Mouse (Mus musculus) limb, embryonic 14.5 days (tissue): ENCODE measurements at regions not wholly inside any gene's neighbourhood (a gene's known extent, or its start where the extent isn't known, plus 50 kb on each side); places are given as distances from the start of the nearest gene placed in this dataset.

Experiments
- ATAC-seq: fragments of 200-750 bp; cut with Nextera tagmentation; 2 replicates; pipeline ENCODE4 v1.8.0; 2017; ENCODE audit warnings: low read depth, moderate number of reproducible peaks, moderate TSS enrichment; ENCODE audit not compliant: low FRiP score
- DNase-seq: peaks from one replicate; pipeline ENCODE4 v3.0.0-alpha.2; 2015; ENCODE audit warnings: low spot score
- H3K27ac ChIP-seq: fragments of 300-500 bp; sonication (generic); replicated peaks from 2 replicates; pipeline ENCODE4 v1.5.1; 2014; ENCODE audit warnings: low read depth, mild to moderate bottlenecking, low read length, moderate library complexity, mixed read lengths
- H3K27me3 ChIP-seq: fragments of 300-500 bp; sonication (generic); 2 replicates; pipeline ENCODE4 v1.6.1; 2014; ENCODE audit warnings: low read length, mixed read lengths; ENCODE audit not compliant: control insufficient read depth, insufficient read depth
- H3K36me3 ChIP-seq: fragments of 300-500 bp; sonication (generic); 2 replicates; pipeline ENCODE4 v1.6.1; 2014; ENCODE audit warnings: mild to moderate bottlenecking, low read length, moderate library complexity, mixed read lengths; ENCODE audit not compliant: control insufficient read depth, insufficient read depth
- H3K4me1 ChIP-seq: fragments of 300-500 bp; sonication (generic); 2 replicates; pipeline ENCODE4 v1.6.1; 2014; ENCODE audit warnings: antibody characterized with exemption, low read length, mixed read lengths; ENCODE audit not compliant: control insufficient read depth, insufficient read depth
- H3K4me2 ChIP-seq: fragments of 300-500 bp; sonication (generic); replicated peaks from 2 replicates; pipeline ENCODE4 v1.6.1; 2014; ENCODE audit warnings: low read depth, mild to moderate bottlenecking, low read length, moderate library complexity; ENCODE audit not compliant: severe bottlenecking
- H3K4me3 ChIP-seq: fragments of 300-500 bp; sonication (generic); replicated peaks from 2 replicates; pipeline ENCODE4 v1.5.1; 2014; ENCODE audit warnings: low read length
- H3K9ac ChIP-seq: fragments of 300-500 bp; sonication (generic); 2 replicates; pipeline ENCODE4 v1.6.1; 2014; ENCODE audit warnings: mild to moderate bottlenecking, low read depth, low read length, moderate library complexity; ENCODE audit not compliant: severe bottlenecking
- H3K9me3 ChIP-seq: fragments of 300-500 bp; sonication (generic); 2 replicates; pipeline ENCODE4 v1.6.1; 2016; ENCODE audit warnings: low read length; ENCODE audit not compliant: control insufficient read depth
- POLR2A ChIP-seq: fragments of 200-500 bp; IDR thresholded peaks from 2 replicates; pipeline ENCODE4 v1.8.0; 2012; ENCODE audit warnings: inconsistent platforms, mild to moderate bottlenecking, moderate library complexity, borderline replicate concordance; ENCODE audit not compliant: insufficient read depth, insufficient read length; ENCODE audit errors: extremely low read depth
- WGBS: fragments of 180-500 bp; shearing (Covaris S2); extraction: QIAGEN DNeasy Blood & Tissue Kit; methylation state at CpG from one replicate; pipeline ENCODE4 v1.1.7; 2014; 5-methylcytosine and 5-hydroxymethylcytosine counted together

DNA sequence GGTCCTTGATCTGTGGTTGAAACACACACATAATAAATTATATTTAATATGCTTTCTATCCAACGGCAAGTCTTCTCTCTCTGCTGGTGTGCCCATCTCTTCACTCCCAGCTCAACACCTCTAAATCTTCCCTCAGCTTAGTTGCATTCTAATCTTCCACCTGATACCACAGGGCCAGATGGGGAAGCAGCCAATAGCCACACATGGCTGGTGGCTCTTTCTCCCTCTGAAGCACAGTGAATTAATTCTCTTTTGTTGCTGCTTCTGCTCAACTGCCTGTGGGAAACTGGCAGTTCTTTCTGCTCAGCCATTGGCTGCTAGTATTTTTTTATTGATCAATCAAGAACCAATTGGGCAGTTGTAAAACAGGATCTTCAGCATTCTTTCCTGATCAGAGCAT lies 750.0 kb downstream of the Serpinb8 start:
- no peak for TF ChIP-seq POLR2A
- Histone ChIP-seq H3K27ac (no peak overlapping the region), H3K4me1 (no peaks in the 10 kb centered on the region), H3K9me3 (no peaks in the 10 kb centered on the region), H3K4me2 (no peak overlapping the region), H3K36me3 (no peaks in the 10 kb centered on the region), H3K9ac (no peak overlapping the region), H3K4me3 (no peak overlapping the region), H3K27me3 (no peaks in the 10 kb centered on the region)
- no peak for DNase-seq
- WGBS, result 74% methylated on average over 1 of the region's 1 CpGs
- ATAC-seq, result no peak

DNA sequence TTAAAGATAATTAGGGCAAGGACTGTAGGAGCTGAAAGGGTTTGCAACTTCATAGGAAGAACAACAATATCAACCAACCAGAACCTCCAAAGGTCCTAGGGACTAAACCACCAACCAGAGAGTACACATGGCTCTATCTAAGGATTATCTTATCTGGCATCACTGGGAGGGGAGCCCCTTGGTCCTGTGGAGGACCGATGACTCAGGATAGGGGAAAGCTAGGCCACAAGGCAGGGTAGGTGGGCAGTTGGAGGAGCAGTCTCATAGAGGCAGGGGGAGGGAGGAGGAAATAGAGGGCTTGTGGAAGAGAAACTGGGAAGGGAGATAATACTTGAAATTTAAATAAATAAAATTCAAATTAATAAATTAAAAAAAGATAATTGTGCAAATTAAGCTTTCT lies 751.5 kb downstream of the Serpinb8 start:
- H3K4me1 ChIP-seq, result no peaks in the 10 kb centered on the region
- no peaks in the 10 kb centered on the region for H3K36me3 ChIP-seq
- H3K27me3 ChIP-seq, result no peaks in the 10 kb centered on the region
- H3K4me2 ChIP-seq, result no peak overlapping the region
- H3K9me3 ChIP-seq, result no peaks in the 10 kb centered on the region
- DNase-seq, result no peak
- no peak for TF ChIP-seq POLR2A
- no peak overlapping the region for H3K4me3 ChIP-seq
- no peak overlapping the region for H3K27ac ChIP-seq
- no peak overlapping the region for H3K9ac ChIP-seq
- WGBS, result 74% methylated on average over 1 of the region's 1 CpGs
- ATAC-seq, result no peak

DNA sequence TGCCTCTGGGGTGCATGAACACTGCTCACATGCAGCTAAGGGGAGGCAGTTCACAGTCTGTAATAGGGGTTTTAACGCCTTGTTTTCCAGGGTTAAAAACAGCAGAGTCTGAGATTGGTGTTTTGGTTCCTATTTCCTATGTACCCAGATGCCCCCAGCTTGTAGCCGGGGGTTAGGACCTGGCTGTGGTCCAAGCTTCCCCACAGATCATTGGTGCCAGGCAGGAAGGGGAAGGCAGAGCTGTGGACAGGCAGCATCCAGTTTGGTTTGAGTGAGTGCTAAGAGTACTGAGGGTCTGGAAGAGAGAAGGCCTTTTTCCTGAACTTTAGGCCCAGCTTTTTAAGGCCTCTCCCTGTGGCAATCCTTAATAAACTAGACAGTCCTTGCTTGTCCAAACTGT lies 774.0 kb downstream of the Serpinb8 start:
- H3K4me1 ChIP-seq, result no peaks in the 10 kb centered on the region
- H3K27me3 ChIP-seq, result no peaks in the 10 kb centered on the region
- WGBS, result 30% methylated on average over 2 of the region's 2 CpGs
- TF ChIP-seq POLR2A, result no peak
- H3K9ac ChIP-seq, result no peak overlapping the region
- no peak overlapping the region for H3K4me3 ChIP-seq
- H3K9me3 ChIP-seq, result no peaks in the 10 kb centered on the region
- no peak for ATAC-seq
- no peak for DNase-seq
- H3K4me2 ChIP-seq, result no peak overlapping the region
- no peaks in the 10 kb centered on the region for H3K36me3 ChIP-seq
- no peak overlapping the region for H3K27ac ChIP-seq

DNA sequence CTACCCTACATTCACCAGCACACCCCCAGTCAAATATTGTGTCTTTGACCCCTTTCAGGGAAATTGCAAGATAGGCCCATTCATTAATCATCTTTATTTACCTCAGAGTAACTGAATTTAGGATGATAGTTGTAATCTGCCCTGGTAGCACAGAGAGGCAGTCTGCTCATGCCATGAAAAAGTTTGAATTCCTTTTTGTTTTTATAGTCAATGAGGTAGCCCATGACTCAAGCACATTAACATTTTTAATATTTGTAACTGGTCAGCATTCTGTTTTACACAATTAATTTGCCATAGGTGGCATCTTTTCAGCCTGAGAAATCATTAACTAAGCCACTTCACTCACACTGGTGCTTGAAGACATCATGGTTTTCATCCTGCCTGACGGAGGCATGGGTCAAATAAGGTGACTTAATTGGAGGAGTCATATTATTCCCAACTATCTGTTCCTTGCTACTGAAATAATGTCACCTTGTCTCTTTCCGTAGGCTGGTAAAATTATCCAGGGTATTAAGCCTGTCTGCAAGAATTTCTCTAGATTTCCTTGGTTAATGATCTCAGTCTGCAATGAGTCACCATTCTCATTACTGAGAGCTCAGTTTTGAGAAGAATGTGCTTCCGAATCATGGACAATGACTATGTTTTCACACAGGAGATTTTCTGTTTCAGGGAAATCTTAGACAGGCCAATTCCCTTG lies 780.2 kb downstream of the Serpinb8 start:
- 76% methylated on average over 3 of the region's 3 CpGs for WGBS
- H3K4me1 ChIP-seq, result no peaks in the 10 kb centered on the region
- no peak overlapping the region for H3K9ac ChIP-seq
- no peak overlapping the region for H3K27ac ChIP-seq
- H3K36me3 ChIP-seq, result no peaks in the 10 kb centered on the region
- ATAC-seq (no peak), DNase-seq (no peak)
- no peaks in the 10 kb centered on the region for H3K9me3 ChIP-seq
- H3K4me3 ChIP-seq, result no peak overlapping the region
- no peak for TF ChIP-seq POLR2A
- no peaks in the 10 kb centered on the region for H3K27me3 ChIP-seq
- no peak overlapping the region for H3K4me2 ChIP-seq

DNA sequence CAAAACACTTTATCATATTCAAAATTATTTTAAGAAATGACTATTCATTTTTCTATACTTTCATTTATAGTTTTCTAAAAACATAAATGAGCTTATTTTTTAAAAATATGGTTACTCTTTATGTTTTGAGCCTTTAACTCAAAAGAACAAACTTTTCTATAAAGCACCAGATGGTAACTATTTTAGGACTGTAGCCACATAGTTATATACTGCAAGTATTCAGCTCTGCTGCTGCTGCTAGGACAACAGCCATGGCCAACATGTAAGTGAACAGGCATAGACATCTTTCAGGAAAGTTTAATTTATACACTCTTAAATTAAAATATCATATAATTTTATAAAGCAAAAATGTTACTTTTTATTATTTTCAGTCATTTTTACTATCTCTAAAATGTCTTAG lies 800.1 kb downstream of the Serpinb8 start:
- no peak overlapping the region for H3K27ac ChIP-seq
- no peak overlapping the region for H3K9ac ChIP-seq
- no peaks in the 10 kb centered on the region for H3K4me1 ChIP-seq
- no peak for DNase-seq
- TF ChIP-seq POLR2A, result no peak
- no peak overlapping the region for H3K4me3 ChIP-seq
- no peaks in the 10 kb centered on the region for H3K27me3 ChIP-seq
- H3K4me2 ChIP-seq, result no peak overlapping the region
- no peaks in the 10 kb centered on the region for H3K36me3 ChIP-seq
- ATAC-seq, result no peak
- H3K9me3 ChIP-seq, result no peaks in the 10 kb centered on the region

DNA sequence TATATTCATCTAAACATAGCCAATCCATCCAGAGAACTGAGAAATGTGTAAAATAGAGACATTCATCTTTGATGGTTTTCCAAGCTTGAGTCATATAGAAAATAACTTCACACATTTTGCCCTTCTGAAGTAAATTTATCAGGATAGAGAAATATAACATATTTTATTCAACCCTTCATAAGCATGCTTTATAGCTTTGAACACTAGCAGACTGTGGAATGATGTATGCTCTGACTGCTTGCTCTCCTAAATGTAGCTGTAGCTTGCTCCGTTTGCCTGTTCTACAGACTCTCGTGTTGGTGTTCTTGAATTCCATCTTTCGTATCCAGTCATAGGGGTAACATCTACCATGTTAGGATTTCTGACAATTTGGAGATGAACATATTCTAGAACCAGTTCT lies 800.7 kb downstream of the Serpinb8 start:
- Histone ChIP-seq H3K4me1 (no peaks in the 10 kb centered on the region), H3K27ac (no peak overlapping the region), H3K9ac (no peak overlapping the region), H3K9me3 (no peaks in the 10 kb centered on the region), H3K36me3 (no peaks in the 10 kb centered on the region), H3K27me3 (no peaks in the 10 kb centered on the region), H3K4me3 (no peak overlapping the region), H3K4me2 (no peak overlapping the region)
- no peak for DNase-seq
- no peak for ATAC-seq
- no peak for TF ChIP-seq POLR2A
- whole genome bisulfite sequencing, result 85% methylated on average over 3 of the region's 3 CpGs
